Mouse (Mus musculus): ENCODE results near the gene Doc2a. TPM values are rescaled to one million over a fixed set of nuclear protein-coding genes. Genes with fewer than 3 reads are reported as not detected.
A peak's percentile ranks its signal among the peaks of the same experiment; 100 is the strongest.

The Doc2a gene
- polyA plus RNA-seq, 1 experiment from 2014 or later: 1.6 TPM

- peak within 1 kb of the TSS; percentile 58 for H3K4me2 ChIP-seq (replicated peaks; ENCODE audit: low read depth)
- no peak within 1 kb of the TSS for H3K9ac ChIP-seq (ENCODE audit: low read depth, low read length)
Measured at GRCm38 (mm10) chr7:126831539-126831938, 15.7 kb upstream of the Doc2a start, which contains the start of gene 4930451I11Rik. 4930451I11Rik (minus strand) TSS chr7:126831639.

GRCm38 (mm10) chr7:126832036-126832598, 15.1 kb upstream of the Doc2a start:
- TF ChIP-seq CTCF (IDR thresholded peaks at IDR 0.05; ENCODE audit: low read depth): peak; percentile 92
- Histone ChIP-seq H3K9me3 (ENCODE audit: control insufficient read depth) (no peaks in the 10 kb centered on the region), H3K27ac (ENCODE audit: low read depth, low read length) (no peak overlapping the region), H3K4me1 (replicated peaks; ENCODE audit: control insufficient read depth, insufficient read depth, low read length) (no peaks in the 10 kb centered on the region), H3K4me3 (ENCODE audit: low read depth, low read length) (peak overlapping the region; percentile 20; the same call in 1 of the 2 replicates), H3K27me3 (replicated peaks; ENCODE audit: control insufficient read depth, insufficient read depth, low read length) (0 out of 2 replicates have a peak, but pooled peaks cover 6% of the 10 kb centered on the region), H3K9ac (ENCODE audit: low read depth, low read length) (no peak overlapping the region), H3K36me3 (ENCODE audit: control insufficient read depth, insufficient read depth) (no peaks in the 10 kb centered on the region), H3K4me2 (replicated peaks; ENCODE audit: low read depth) (peak overlapping the region; percentile 58)
- 1% methylated on average over 21 of the region's 21 CpGs for WGBS
- peak; percentile 87 for ATAC-seq

More at GRCm38 (mm10) chr7:126831539-126831938, 15.7 kb upstream of the Doc2a start, which contains the start of gene 4930451I11Rik:
- ATAC-seq: no peak
- Histone ChIP-seq H3K9me3 (ENCODE audit: control insufficient read depth) (no peaks in the 10 kb centered on the region), H3K27ac (ENCODE audit: low read depth, low read length) (no peak within 1 kb of the TSS), H3K4me1 (replicated peaks; ENCODE audit: control insufficient read depth, insufficient read depth, low read length) (no peaks in the 10 kb centered on the region), H3K4me3 (ENCODE audit: low read depth, low read length) (peak within 1 kb of the TSS; percentile 20; the same call in 1 of the 2 replicates), H3K36me3 (ENCODE audit: control insufficient read depth, insufficient read depth) (no peaks in the 10 kb centered on the region), H3K27me3 (replicated peaks; ENCODE audit: control insufficient read depth, insufficient read depth, low read length) (0 out of 2 replicates have a peak, but pooled peaks cover 6% of the 10 kb centered on the region)
- TF ChIP-seq CTCF (IDR thresholded peaks at IDR 0.05; ENCODE audit: low read depth): no peak
- 54% methylated on average over 5 of the region's 5 CpGs for WGBS

DNA sequence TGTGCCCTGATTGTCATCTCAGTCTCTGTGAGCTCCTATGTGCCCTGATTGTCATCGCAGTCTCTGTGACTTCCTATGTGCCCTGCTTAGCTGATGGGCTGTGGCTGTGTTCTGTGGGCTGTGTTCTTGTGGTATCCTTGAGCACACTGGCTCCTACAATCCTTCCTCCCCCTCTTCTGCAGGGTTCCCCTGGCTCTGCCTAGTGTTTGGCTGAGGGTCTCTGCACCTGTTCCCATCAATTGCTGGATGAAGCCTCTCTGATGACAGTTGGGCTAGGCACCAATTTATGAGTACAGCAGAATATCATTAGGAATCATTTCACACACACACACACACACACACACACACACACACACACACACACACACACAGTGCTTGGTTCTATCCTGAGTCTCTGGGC, 13.9 kb upstream of the Doc2a start:
- no peak for TF ChIP-seq CTCF (IDR thresholded peaks at IDR 0.05; ENCODE audit: low read depth)
- no peak overlapping the region for H3K4me3 ChIP-seq (ENCODE audit: low read depth, low read length)
- no peak overlapping the region for H3K27ac ChIP-seq (ENCODE audit: low read depth, low read length)
- H3K36me3 ChIP-seq (ENCODE audit: control insufficient read depth, insufficient read depth): no peaks in the 10 kb centered on the region
- no peaks in the 10 kb centered on the region for H3K9me3 ChIP-seq (ENCODE audit: control insufficient read depth)
- no peak for ATAC-seq
- 100% methylated on average over 1 of the region's 1 CpGs for WGBS
- no peak overlapping the region for H3K4me2 ChIP-seq (replicated peaks; ENCODE audit: low read depth)
- no peak overlapping the region for H3K9ac ChIP-seq (ENCODE audit: low read depth, low read length)
- H3K27me3 ChIP-seq (replicated peaks; ENCODE audit: control insufficient read depth, insufficient read depth, low read length): 0 out of 2 replicates have a peak, but pooled peaks cover 6% of the 10 kb centered on the region
- H3K4me1 ChIP-seq (replicated peaks; ENCODE audit: control insufficient read depth, insufficient read depth, low read length): no peaks in the 10 kb centered on the region

- no peak for TF ChIP-seq CTCF (IDR thresholded peaks at IDR 0.05; ENCODE audit: low read depth)
- H3K27ac ChIP-seq (ENCODE audit: low read depth, low read length): no peak overlapping the region
- ATAC-seq: no peak
- no peaks in the 10 kb centered on the region for H3K36me3 ChIP-seq (ENCODE audit: control insufficient read depth, insufficient read depth)
- peaks cover 10% of the 10 kb centered on the region for H3K27me3 ChIP-seq (replicated peaks; ENCODE audit: control insufficient read depth, insufficient read depth, low read length)
- H3K4me1 ChIP-seq (replicated peaks; ENCODE audit: control insufficient read depth, insufficient read depth, low read length): no peaks in the 10 kb centered on the region; the same call in 1 of the 2 replicates
- 74% methylated on average over 9 of the region's 9 CpGs for WGBS
- H3K9ac ChIP-seq (ENCODE audit: low read depth, low read length): no peak overlapping the region
- H3K4me2 ChIP-seq (replicated peaks; ENCODE audit: low read depth): no peak overlapping the region
- H3K9me3 ChIP-seq (ENCODE audit: control insufficient read depth): no peaks in the 10 kb centered on the region
- no peak overlapping the region for H3K4me3 ChIP-seq (ENCODE audit: low read depth, low read length)
Measured at GRCm38 (mm10) chr7:126843276-126843675, 3.9 kb upstream of the Doc2a start.

DNA sequence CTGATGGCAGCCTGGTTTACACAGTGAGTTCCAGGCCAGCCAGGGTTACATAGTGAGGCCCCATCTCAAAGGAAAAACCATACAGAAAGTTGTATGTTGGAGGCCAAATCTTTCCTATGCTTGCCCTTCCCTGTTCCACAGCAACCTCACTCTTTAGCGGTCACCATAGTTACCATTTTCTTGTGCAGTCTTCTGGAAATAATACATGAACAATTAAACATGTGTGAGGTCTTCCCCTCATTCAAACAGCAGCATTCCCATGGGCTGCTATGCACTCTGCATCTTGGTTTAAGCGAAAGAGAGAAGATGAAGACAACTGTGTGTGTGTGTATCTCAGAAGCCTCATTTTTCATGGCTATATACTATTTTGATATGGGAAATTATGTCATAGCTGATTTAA, 1.7 kb upstream of the Doc2a start:
- WGBS: 100% methylated on average over 2 of the region's 2 CpGs
- ATAC-seq: no peak
- H3K9me3 ChIP-seq (ENCODE audit: control insufficient read depth): no peaks in the 10 kb centered on the region

GRCm38 (mm10) chr7:126847421-126848398, 494 bp downstream of the Doc2a start:
- H3K9me3 ChIP-seq (ENCODE audit: control insufficient read depth): no peaks in the 10 kb centered on the region
- peak overlapping the region; percentile 46 for H3K4me3 ChIP-seq (ENCODE audit: low read depth, low read length)
- H3K27ac ChIP-seq (ENCODE audit: low read depth, low read length): no peak overlapping the region
- H3K4me1 ChIP-seq (replicated peaks; ENCODE audit: control insufficient read depth, insufficient read depth, low read length): no peaks in the 10 kb centered on the region; the same call in 1 of the 2 replicates
- H3K4me2 ChIP-seq (replicated peaks; ENCODE audit: low read depth): peak overlapping the region; percentile 86
- H3K27me3 ChIP-seq (replicated peaks; ENCODE audit: control insufficient read depth, insufficient read depth, low read length): peaks cover 19% of the 10 kb centered on the region
- 0 out of 2 replicates have a peak, but pooled peaks have one; percentile 11 for ATAC-seq
- 0 out of 2 replicates have a peak overlapping the region, but pooled peaks have one; percentile 12 for H3K9ac ChIP-seq (ENCODE audit: low read depth, low read length)
- TF ChIP-seq CTCF (IDR thresholded peaks at IDR 0.05; ENCODE audit: low read depth): no peak
- 1% methylated on average over 51 of the region's 74 CpGs for WGBS
- peaks cover 10% of the 10 kb centered on the region; the same call in 1 of the 2 replicates for H3K36me3 ChIP-seq (ENCODE audit: control insufficient read depth, insufficient read depth)

More for the DNA sequence above, 1.7 kb upstream of the Doc2a start:
- Histone ChIP-seq H3K36me3 (ENCODE audit: control insufficient read depth, insufficient read depth) (no peaks in the 10 kb centered on the region), H3K4me1 (replicated peaks; ENCODE audit: control insufficient read depth, insufficient read depth, low read length) (no peaks in the 10 kb centered on the region; the same call in 1 of the 2 replicates), H3K4me3 (ENCODE audit: low read depth, low read length) (no peak overlapping the region), H3K27me3 (replicated peaks; ENCODE audit: control insufficient read depth, insufficient read depth, low read length) (peaks cover 19% of the 10 kb centered on the region), H3K27ac (ENCODE audit: low read depth, low read length) (no peak overlapping the region), H3K4me2 (replicated peaks; ENCODE audit: low read depth) (no peak overlapping the region), H3K9ac (ENCODE audit: low read depth, low read length) (no peak overlapping the region)
- no peak for TF ChIP-seq CTCF (IDR thresholded peaks at IDR 0.05; ENCODE audit: low read depth)

Measured in intestine, postnatal 0 days (tissue).